Mouse (Mus musculus) heart, postnatal 0 days (tissue): ENCODE results near the gene Rab11b. TPM values are rescaled to one million over a fixed set of nuclear protein-coding genes. Genes with fewer than 3 reads are reported as not detected.

ENCODE experiments used
- ATAC-seq: fragments of 200-750 bp; cut with Nextera tagmentation; 2 replicates; pipeline ENCODE4 v1.8.0; 2017; ENCODE audit warnings: low read depth, moderate number of reproducible peaks, moderate library complexity; ENCODE audit not compliant: insufficient read depth
- DNase-seq: peaks from one replicate; pipeline ENCODE4 v3.0.0-alpha.2; 2016; ENCODE audit warnings: low spot score
- H3K27ac ChIP-seq: fragments of 300-500 bp; sonication (generic); 2 replicates; pipeline ENCODE4 v1.5.1; 2014; ENCODE audit warnings: low read depth, mild to moderate bottlenecking
- H3K27me3 ChIP-seq: fragments of 300-500 bp; sonication (generic); 2 replicates; pipeline ENCODE4 v1.6.1; 2014; ENCODE audit warnings: low read length, mixed read lengths; ENCODE audit not compliant: control insufficient read depth, insufficient read depth
- H3K36me3 ChIP-seq: fragments of 300-500 bp; sonication (generic); replicated peaks from 2 replicates; pipeline ENCODE4 v1.6.1; 2014; ENCODE audit warnings: low read length, mixed read lengths; ENCODE audit not compliant: control insufficient read depth, insufficient read depth
- H3K4me1 ChIP-seq: fragments of 300-500 bp; sonication (generic); 2 replicates; pipeline ENCODE4 v1.6.1; 2014; ENCODE audit warnings: antibody characterized with exemption; ENCODE audit not compliant: control insufficient read depth, insufficient read depth
- H3K4me2 ChIP-seq: fragments of 300-500 bp; sonication (generic); 2 replicates; pipeline ENCODE4 v1.6.1; 2014; ENCODE audit warnings: low read depth, mild to moderate bottlenecking, low read length, moderate library complexity
- H3K4me3 ChIP-seq: fragments of 300-500 bp; sonication (generic); 2 replicates; pipeline ENCODE4 v1.5.1; 2014; ENCODE audit warnings: low read depth, low read length
- H3K9ac ChIP-seq: fragments of 300-500 bp; sonication (generic); replicated peaks from 2 replicates; pipeline ENCODE4 v1.6.1; 2014; ENCODE audit warnings: low read depth, low read length, mixed read lengths
- H3K9me3 ChIP-seq: fragments of 300-500 bp; sonication (generic); replicated peaks from 2 replicates; pipeline ENCODE4 v1.6.1; 2016; ENCODE audit warnings: low read length; ENCODE audit not compliant: control insufficient read depth
- CTCF ChIP-seq: IDR thresholded peaks from 2 replicates; pipeline ENCODE4 v1.5.1; 2016; ENCODE audit warnings: antibody characterized with exemption, control low read depth, low read depth
- EP300 ChIP-seq: IDR thresholded peaks from 2 replicates; pipeline ENCODE4 v1.6.1; 2016; ENCODE audit warnings: antibody characterized with exemption, low read depth
- whole genome bisulfite sequencing: fragments of 180-500 bp; shearing (Covaris S2); extraction: QIAGEN DNeasy Blood & Tissue Kit; methylation state at CpG from one replicate; pipeline ENCODE4 v1.1.7; 2014; 5-methylcytosine and 5-hydroxymethylcytosine counted together
- polyA plus RNA-seq: library from polyadenylated mRNA; unstranded; fragments of >200 nt; fragmentation: Nextera tagmentation; extraction: Ambion mirVana; gene quantifications from 2 replicates; pipeline ENCODE4 v1.2.1, GENCODE M21; 2015
- total RNA-seq: library from RNA; depleted of rRNA; stranded (reverse); fragments of >200 nt; gene quantifications from 2 replicates; pipeline ENCODE4 v1.2.3, GENCODE M21; 2014; ENCODE audit warnings: low replicate concordance; rRNA removed

Gene Rab11b
- total and polyA plus RNA-seq, 2 experiments from 2014 or later: 87.8 to 425 TPM

- ATAC-seq: no peak
These were observed 45.6 kb downstream of the Rab11b start for GRCm38 (mm10) chr17:33714779-33715178.

GRCm38 (mm10) chr17:33713271-33713670, 47.1 kb downstream of the Rab11b start:
- Histone ChIP-seq H3K9me3 (no peaks in the 10 kb centered on the region), H3K4me2 (no peak overlapping the region), H3K27ac (no peak overlapping the region), H3K27me3 (no peaks in the 10 kb centered on the region), H3K9ac (no peak overlapping the region), H3K36me3 (peaks cover 14% of the 10 kb centered on the region), H3K4me3 (no peak overlapping the region), H3K4me1 (peaks cover 5% of the 10 kb centered on the region; the same call in 1 of the 2 replicates)
- 37% methylated on average over 5 of the region's 5 CpGs for WGBS
- TF ChIP-seq CTCF: no peak
- no peak for DNase-seq
- ATAC-seq: no peak

More at GRCm38 (mm10) chr17:33714779-33715178, 45.6 kb downstream of the Rab11b start:
- Histone ChIP-seq H3K4me3 (no peak overlapping the region), H3K9me3 (no peaks in the 10 kb centered on the region), H3K4me2 (no peak overlapping the region), H3K27ac (no peak overlapping the region), H3K4me1 (peaks cover 5% of the 10 kb centered on the region; the same call in 1 of the 2 replicates), H3K27me3 (no peaks in the 10 kb centered on the region), H3K9ac (no peak overlapping the region), H3K36me3 (peaks cover under 1% of the 10 kb centered on the region; the same call in 1 of the 2 replicates)
- DNase-seq: no peak
- 83% methylated on average over 1 of the region's 1 CpGs for WGBS
- TF ChIP-seq CTCF (no peak), EP300 (no peak)

GRCm38 (mm10) chr17:33709834-33710233, 50.5 kb downstream of the Rab11b start:
- 72% methylated on average over 3 of the region's 3 CpGs for WGBS
- Histone ChIP-seq H3K9me3 (no peaks in the 10 kb centered on the region), H3K4me3 (no peak overlapping the region), H3K27me3 (no peaks in the 10 kb centered on the region), H3K4me2 (no peak overlapping the region), H3K27ac (no peak overlapping the region), H3K36me3 (peaks cover 31% of the 10 kb centered on the region), H3K9ac (no peak overlapping the region), H3K4me1 (peaks cover 5% of the 10 kb centered on the region; the same call in 1 of the 2 replicates)
- no peak for DNase-seq
- no peak for TF ChIP-seq EP300
- TF ChIP-seq CTCF: no peak
- no peak for ATAC-seq

GRCm38 (mm10) chr17:33703091-33703490, 57.2 kb downstream of the Rab11b start:
- TF ChIP-seq CTCF (no peak), EP300 (no peak)
- Histone ChIP-seq H3K4me2 (no peak overlapping the region), H3K27ac (no peak overlapping the region), H3K9me3 (no peaks in the 10 kb centered on the region), H3K9ac (no peak overlapping the region), H3K4me3 (no peak overlapping the region), H3K4me1 (no peaks in the 10 kb centered on the region), H3K27me3 (no peaks in the 10 kb centered on the region), H3K36me3 (peaks cover 43% of the 10 kb centered on the region)
- 85% methylated on average over 9 of the region's 9 CpGs for WGBS
- DNase-seq (no peak), ATAC-seq (no peak)

- Histone ChIP-seq H3K27ac (no peak overlapping the region), H3K36me3 (peaks cover 46% of the 10 kb centered on the region), H3K9me3 (no peaks in the 10 kb centered on the region), H3K9ac (no peak overlapping the region), H3K4me3 (no peak overlapping the region), H3K27me3 (no peaks in the 10 kb centered on the region), H3K4me2 (no peak overlapping the region), H3K4me1 (no peaks in the 10 kb centered on the region)
- no peak for DNase-seq
- 64% methylated on average over 1 of the region's 1 CpGs for WGBS
- ATAC-seq: no peak
- TF ChIP-seq EP300 (no peak), CTCF (no peak)
These were observed 58.2 kb downstream of the Rab11b start for GRCm38 (mm10) chr17:33702178-33702577.

- WGBS: 93% methylated on average over 1 of the region's 1 CpGs
- H3K4me2 ChIP-seq: no peak overlapping the region
These were observed 64.9 kb downstream of the Rab11b start for GRCm38 (mm10) chr17:33695471-33695870.

More at GRCm38 (mm10) chr17:33695471-33695870, 64.9 kb downstream of the Rab11b start:
- ATAC-seq: no peak
- DNase-seq: no peak
- Histone ChIP-seq H3K36me3 (peaks cover 68% of the 10 kb centered on the region), H3K9me3 (no peaks in the 10 kb centered on the region), H3K27ac (no peak overlapping the region), H3K4me3 (no peak overlapping the region), H3K27me3 (no peaks in the 10 kb centered on the region), H3K9ac (no peak overlapping the region), H3K4me1 (no peaks in the 10 kb centered on the region)
- TF ChIP-seq CTCF (no peak), EP300 (no peak)

Other genes with a start within 250 kb of the Rab11b start
- gene Adamts10, start 236.3 kb downstream of the Rab11b start, total RNA-seq: 17.0 and 34.7 TPM in 2 replicates
- gene Adamts10, start 236.3 kb downstream of the Rab11b start, polyA plus RNA-seq: 13.6 and 14.8 TPM in 2 replicates
- gene Myo1f, start 204.8 kb downstream of the Rab11b start, total RNA-seq: 2.6 and 3.0 TPM in 2 replicates
- gene Myo1f, start 204.8 kb downstream of the Rab11b start, polyA plus RNA-seq: 1.1 and 1.6 TPM in 2 replicates
- 29.0 and 39.9 TPM in 2 replicates for gene Zfp414, start 131.4 kb downstream of the Rab11b start, total RNA-seq
- 20.3 and 21.4 TPM in 2 replicates for gene Zfp414, start 131.4 kb downstream of the Rab11b start, polyA plus RNA-seq
- not detected in 2 replicates for gene Pram1, start 122.5 kb downstream of the Rab11b start, total RNA-seq
- gene Pram1, start 122.5 kb downstream of the Rab11b start, polyA plus RNA-seq: 0.08 and 0.29 TPM in 2 replicates
- gene Hnrnpm, start 73.7 kb downstream of the Rab11b start, total RNA-seq: 47.1 and 54.3 TPM in 2 replicates
- 139 and 151 TPM in 2 replicates for gene Hnrnpm, start 73.7 kb downstream of the Rab11b start, polyA plus RNA-seq
- 117 and 124 TPM in 2 replicates for gene March2, start 41.9 kb downstream of the Rab11b start, total RNA-seq
- gene March2, start 41.9 kb downstream of the Rab11b start, polyA plus RNA-seq: 87.6 and 88.5 TPM in 2 replicates
- 35.2 and 79.3 TPM in 2 replicates for gene Angptl4, start 21.3 kb upstream of the Rab11b start, total RNA-seq
- gene Angptl4, start 21.3 kb upstream of the Rab11b start, polyA plus RNA-seq: 59.2 and 124 TPM in 2 replicates
- 33.3 and 68.7 TPM in 2 replicates for gene Kank3, start 50.0 kb upstream of the Rab11b start, total RNA-seq
- 46.1 and 50.8 TPM in 2 replicates for gene Kank3, start 50.0 kb upstream of the Rab11b start, polyA plus RNA-seq
- gene Rps28, start 64.0 kb upstream of the Rab11b start, total RNA-seq: 127 and 305 TPM in 2 replicates
- 622 and 631 TPM in 2 replicates for gene Rps28, start 64.0 kb upstream of the Rab11b start, polyA plus RNA-seq
- gene Ndufa7, start 64.0 kb upstream of the Rab11b start, total RNA-seq: 467 and 766 TPM in 2 replicates
- 899 and 938 TPM in 2 replicates for gene Ndufa7, start 64.0 kb upstream of the Rab11b start, polyA plus RNA-seq
- gene Cd320, start 82.6 kb upstream of the Rab11b start, total RNA-seq: 17.3 and 24.0 TPM in 2 replicates
- gene Cd320, start 82.6 kb upstream of the Rab11b start, polyA plus RNA-seq: 37.3 and 41.6 TPM in 2 replicates
- not detected in 2 replicates for gene Gm7029, start 113.3 kb upstream of the Rab11b start, total RNA-seq
- not detected in 2 replicates for gene Gm7029, start 113.3 kb upstream of the Rab11b start, polyA plus RNA-seq
- gene Kifc1, start 130.1 kb upstream of the Rab11b start, total RNA-seq: 17.0 and 30.1 TPM in 2 replicates
- gene Kifc1, start 130.1 kb upstream of the Rab11b start, polyA plus RNA-seq: 2.0 and 2.1 TPM in 2 replicates
- gene Platr17, start 144.6 kb upstream of the Rab11b start, total RNA-seq: not detected in 2 replicates
- not detected in 2 replicates for gene Platr17, start 144.6 kb upstream of the Rab11b start, polyA plus RNA-seq
- gene Daxx, start 148.9 kb upstream of the Rab11b start, total RNA-seq: 15.2 and 19.3 TPM in 2 replicates
- 18.0 and 20.0 TPM in 2 replicates for gene Daxx, start 148.9 kb upstream of the Rab11b start, polyA plus RNA-seq
- gene Tapbp, start 155.4 kb upstream of the Rab11b start, total RNA-seq: 50.9 and 84.1 TPM in 2 replicates
- 47.6 and 51.3 TPM in 2 replicates for gene Tapbp, start 155.4 kb upstream of the Rab11b start, polyA plus RNA-seq
- 29.1 and 42.9 TPM in 2 replicates for gene Zbtb22, start 155.4 kb upstream of the Rab11b start, total RNA-seq
- gene Zbtb22, start 155.4 kb upstream of the Rab11b start, polyA plus RNA-seq: 10.1 and 12.0 TPM in 2 replicates
- 63.1 and 144 TPM in 2 replicates for gene Rgl2, start 169.0 kb upstream of the Rab11b start, total RNA-seq
- 21.1 and 21.9 TPM in 2 replicates for gene Rgl2, start 169.0 kb upstream of the Rab11b start, polyA plus RNA-seq
- 28.6 and 77.4 TPM in 2 replicates for gene Pfdn6, start 179.8 kb upstream of the Rab11b start, total RNA-seq
- 123 and 128 TPM in 2 replicates for gene Pfdn6, start 179.8 kb upstream of the Rab11b start, polyA plus RNA-seq
- 6.7 and 10.9 TPM in 2 replicates for gene Wdr46, start 180.1 kb upstream of the Rab11b start, total RNA-seq
- 8.9 and 11.1 TPM in 2 replicates for gene Wdr46, start 180.1 kb upstream of the Rab11b start, polyA plus RNA-seq
- 0.53 and 0.70 TPM in 2 replicates for gene B3galt4, start 191.0 kb upstream of the Rab11b start, total RNA-seq
- gene B3galt4, start 191.0 kb upstream of the Rab11b start, polyA plus RNA-seq: 5.5 and 6.1 TPM in 2 replicates
- 28.2 and 31.8 TPM in 2 replicates for gene Vps52, start 195.3 kb upstream of the Rab11b start, total RNA-seq
- 27.8 TPM in 2 replicates for gene Vps52, start 195.3 kb upstream of the Rab11b start, polyA plus RNA-seq
- gene Rps18, start 195.5 kb upstream of the Rab11b start, total RNA-seq: 1,548 and 1,735 TPM in 2 replicates
- gene Rps18, start 195.5 kb upstream of the Rab11b start, polyA plus RNA-seq: 845 and 880 TPM in 2 replicates
- 61.0 and 84.5 TPM in 2 replicates for gene H2-K1, start 239.8 kb upstream of the Rab11b start, total RNA-seq
- 42.9 and 48.4 TPM in 2 replicates for gene H2-K1, start 239.8 kb upstream of the Rab11b start, polyA plus RNA-seq